Mouse (Mus musculus) forebrain, embryonic 16.5 days (tissue): ENCODE measurements around the gene Tead1. TPM values are rescaled to one million over a fixed set of nuclear protein-coding genes. Genes with fewer than 3 reads are reported as not detected.

Experiments
- ATAC-seq: fragments of 200-750 bp; cut with Nextera tagmentation; 2 replicates; pipeline ENCODE4 v1.8.0; 2017; ENCODE audit warnings: mild to moderate bottlenecking, moderate library complexity
- H3K27ac ChIP-seq: fragments of 300-500 bp; sonication (generic); 2 replicates; pipeline ENCODE4 v1.5.1; 2014; ENCODE audit warnings: low read length, control low read depth
- H3K27me3 ChIP-seq: fragments of 300-500 bp; sonication (generic); replicated peaks from 2 replicates; pipeline ENCODE4 v1.6.1; 2014; ENCODE audit warnings: low read length; ENCODE audit not compliant: control insufficient read depth, insufficient read depth
- H3K36me3 ChIP-seq: fragments of 300-500 bp; sonication (generic); 2 replicates; pipeline ENCODE4 v1.6.1; 2014; ENCODE audit not compliant: control insufficient read depth, insufficient read depth
- H3K4me1 ChIP-seq: fragments of 300-500 bp; sonication (generic); replicated peaks from 2 replicates; pipeline ENCODE4 v1.6.1; 2014; ENCODE audit warnings: low read length; ENCODE audit not compliant: control insufficient read depth, insufficient read depth
- H3K4me2 ChIP-seq: fragments of 300-500 bp; sonication (generic); 2 replicates; pipeline ENCODE4 v1.6.1; 2014; ENCODE audit warnings: mild to moderate bottlenecking, low read length, control low read depth
- H3K4me3 ChIP-seq: fragments of 300-500 bp; sonication (generic); replicated peaks from 2 replicates; pipeline ENCODE4 v1.5.1; 2014; ENCODE audit warnings: mild to moderate bottlenecking, low read length, control low read depth
- H3K9ac ChIP-seq: fragments of 300-500 bp; sonication (generic); replicated peaks from 2 replicates; pipeline ENCODE4 v1.6.1; 2014; ENCODE audit warnings: low read depth, low read length, control low read depth
- H3K9me3 ChIP-seq: fragments of 300-500 bp; sonication (generic); 2 replicates; pipeline ENCODE4 v1.6.1; 2016; ENCODE audit warnings: low read length; ENCODE audit not compliant: control insufficient read depth
- WGBS: fragments of 180-500 bp; shearing (Covaris S2); extraction: QIAGEN DNeasy Blood & Tissue Kit; methylation state at CpG from one replicate; pipeline ENCODE4 v1.1.7; 2014; 5-methylcytosine and 5-hydroxymethylcytosine counted together
- polyA plus RNA-seq: library from polyadenylated mRNA; unstranded; fragments of >200 nt; fragmentation: Nextera tagmentation; extraction: Ambion mirVana; gene quantifications from 2 replicates; pipeline ENCODE4 v1.2.1, GENCODE M21; 2015

The Tead1 gene
- 10.3 and 17.6 TPM in 2 replicates for polyA plus RNA-seq

- H3K9ac ChIP-seq, result peak within 1 kb of the TSS; percentile 84
- H3K9me3 ChIP-seq, result no peaks in the 10 kb centered on the region
- peak within 1 kb of the TSS; percentile 92 for H3K27ac ChIP-seq
- no peaks in the 10 kb centered on the region for H3K27me3 ChIP-seq
- WGBS, result 2% methylated on average over 33 of the region's 57 CpGs
- ATAC-seq, result peak; percentile 81
- H3K4me1 ChIP-seq, result peaks cover 20% of the 10 kb centered on the region
- no peaks in the 10 kb centered on the region for H3K36me3 ChIP-seq
- peak within 1 kb of the TSS; percentile 93 for H3K4me2 ChIP-seq
- peak within 1 kb of the TSS; percentile 91 for H3K4me3 ChIP-seq
These were observed at the start of gene Tead1 for GRCm38 (mm10) chr7:112679171-112679512. Tead1 (plus strand) TSS chr7:112679318.

- Histone ChIP-seq H3K4me2 (no peak overlapping the region), H3K9me3 (peaks cover 2% of the 10 kb centered on the region; the same call in 1 of the 2 replicates), H3K27me3 (no peaks in the 10 kb centered on the region), H3K4me3 (no peak overlapping the region), H3K36me3 (no peaks in the 10 kb centered on the region), H3K9ac (no peak overlapping the region), H3K27ac (no peak overlapping the region), H3K4me1 (no peaks in the 10 kb centered on the region)
- 90% methylated on average over 10 of the region's 10 CpGs for whole genome bisulfite sequencing
- ATAC-seq, result no peak
These were observed 44.5 kb upstream of the Tead1 start for GRCm38 (mm10) chr7:112634505-112635213.

GRCm38 (mm10) chr7:112635936-112636335 lies 43.2 kb upstream of the Tead1 start:
- H3K36me3 ChIP-seq, result no peaks in the 10 kb centered on the region
- whole genome bisulfite sequencing, result 97% methylated on average over 2 of the region's 2 CpGs
- no peaks in the 10 kb centered on the region for H3K4me1 ChIP-seq
- H3K9me3 ChIP-seq, result peaks cover 2% of the 10 kb centered on the region; the same call in 1 of the 2 replicates
- no peak overlapping the region for H3K27ac ChIP-seq
- H3K4me2 ChIP-seq, result no peak overlapping the region
- ATAC-seq, result no peak
- H3K9ac ChIP-seq, result no peak overlapping the region
- H3K4me3 ChIP-seq, result no peak overlapping the region
- no peaks in the 10 kb centered on the region for H3K27me3 ChIP-seq

GRCm38 (mm10) chr7:112643866-112644543 lies 35.1 kb upstream of the Tead1 start:
- no peak for ATAC-seq
- H3K9ac ChIP-seq, result no peak overlapping the region
- no peaks in the 10 kb centered on the region for H3K4me1 ChIP-seq
- H3K9me3 ChIP-seq, result no peaks in the 10 kb centered on the region
- H3K36me3 ChIP-seq, result no peaks in the 10 kb centered on the region
- H3K27me3 ChIP-seq, result no peaks in the 10 kb centered on the region
- WGBS, result 92% methylated on average over 6 of the region's 6 CpGs
- H3K27ac ChIP-seq, result no peak overlapping the region
- no peak overlapping the region for H3K4me3 ChIP-seq
- H3K4me2 ChIP-seq, result no peak overlapping the region

GRCm38 (mm10) chr7:112644701-112645100 lies 34.4 kb upstream of the Tead1 start:
- ATAC-seq, result no peak
- H3K9ac ChIP-seq, result no peak overlapping the region
- no peaks in the 10 kb centered on the region for H3K4me1 ChIP-seq
- H3K9me3 ChIP-seq, result no peaks in the 10 kb centered on the region
- no peaks in the 10 kb centered on the region for H3K36me3 ChIP-seq
- no peak overlapping the region for H3K4me3 ChIP-seq
- no peak overlapping the region for H3K4me2 ChIP-seq
- no peaks in the 10 kb centered on the region for H3K27me3 ChIP-seq
- 89% methylated on average over 6 of the region's 6 CpGs for WGBS
- no peak overlapping the region for H3K27ac ChIP-seq

GRCm38 (mm10) chr7:112645724-112646123 lies 33.4 kb upstream of the Tead1 start:
- Histone ChIP-seq H3K9ac (no peak overlapping the region), H3K4me2 (no peak overlapping the region), H3K27me3 (no peaks in the 10 kb centered on the region), H3K4me1 (no peaks in the 10 kb centered on the region), H3K9me3 (no peaks in the 10 kb centered on the region), H3K27ac (no peak overlapping the region), H3K36me3 (no peaks in the 10 kb centered on the region), H3K4me3 (no peak overlapping the region)
- no peak for ATAC-seq
- WGBS, result 81% methylated on average over 2 of the region's 2 CpGs

- no peaks in the 10 kb centered on the region for H3K4me1 ChIP-seq
- H3K9ac ChIP-seq, result no peak overlapping the region
- no peak overlapping the region for H3K4me3 ChIP-seq
- WGBS, result 97% methylated on average over 4 of the region's 4 CpGs
- no peak for ATAC-seq
- no peak overlapping the region for H3K4me2 ChIP-seq
- no peaks in the 10 kb centered on the region for H3K27me3 ChIP-seq
- H3K36me3 ChIP-seq, result no peaks in the 10 kb centered on the region
- no peaks in the 10 kb centered on the region for H3K9me3 ChIP-seq
- H3K27ac ChIP-seq, result no peak overlapping the region
These were observed 31.7 kb upstream of the Tead1 start for GRCm38 (mm10) chr7:112647417-112647816.

GRCm38 (mm10) chr7:112656141-112656662 lies 22.9 kb upstream of the Tead1 start:
- Histone ChIP-seq H3K27ac (no peak overlapping the region), H3K4me2 (no peak overlapping the region), H3K4me1 (no peaks in the 10 kb centered on the region), H3K36me3 (no peaks in the 10 kb centered on the region), H3K4me3 (no peak overlapping the region), H3K9ac (no peak overlapping the region), H3K27me3 (no peaks in the 10 kb centered on the region), H3K9me3 (no peaks in the 10 kb centered on the region)
- ATAC-seq, result no peak
- 58% methylated on average over 9 of the region's 9 CpGs for WGBS

- no peak for ATAC-seq
- 87% methylated on average over 3 of the region's 3 CpGs for WGBS
These were observed 20.2 kb upstream of the Tead1 start for GRCm38 (mm10) chr7:112658939-112659338.

More at GRCm38 (mm10) chr7:112658939-112659338, 20.2 kb upstream of the Tead1 start:
- H3K27me3 ChIP-seq, result no peaks in the 10 kb centered on the region
- H3K36me3 ChIP-seq, result no peaks in the 10 kb centered on the region
- peaks cover 5% of the 10 kb centered on the region; the same call in 1 of the 2 replicates for H3K4me1 ChIP-seq
- no peak overlapping the region for H3K9ac ChIP-seq
- no peak overlapping the region for H3K27ac ChIP-seq
- no peak overlapping the region for H3K4me2 ChIP-seq
- H3K9me3 ChIP-seq, result no peaks in the 10 kb centered on the region
- H3K4me3 ChIP-seq, result no peak overlapping the region
